Mouse (Mus musculus) MEL (cell line): ENCODE data around the gene Gata3.

ENCODE experiments used
- CTCF ChIP-seq, 3 experiments: IDR thresholded peaks in 2 of 3; conservative IDR thresholded peaks in 1 of 3; 2 replicates each; pipeline ENCODE4 v1.5.1; 2011 to 2012; ENCODE audit warnings: low read length in 3 of 3, low read depth in 2 of 3, mild to moderate bottlenecking in 2 of 3, improper control_type of control experiment in 1 of 3, inconsistent platforms in 1 of 3, mixed read lengths in 1 of 3, moderate library complexity in 1 of 3; ENCODE audit not compliant: control insufficient read depth in 1 of 3, insufficient read depth in 1 of 3, poor library complexity in 1 of 3, severe bottlenecking in 1 of 3
- E2F4 ChIP-seq: IDR thresholded peaks from 2 replicates; pipeline ENCODE4 v1.6.1; 2011; ENCODE audit warnings: low read depth, low read length, improper control_type of control experiment, borderline replicate concordance
- EP300 ChIP-seq, 2 experiments: IDR thresholded peaks; 2 replicates each; pipeline ENCODE4 v1.6.1; 2011; ENCODE audit warnings: improper control_type of control experiment in 2 of 2, low read length in 2 of 2, low read depth in 1 of 2, mild to moderate bottlenecking in 1 of 2
- MAZ ChIP-seq: IDR thresholded peaks from 2 replicates; pipeline ENCODE4 v1.6.1; 2012; ENCODE audit warnings: low read depth, mild to moderate bottlenecking, inconsistent platforms, low read length, improper control_type of control experiment
- MYC ChIP-seq: IDR thresholded peaks from 2 replicates; pipeline ENCODE4 v1.6.1; 2011; ENCODE audit warnings: low read depth, mild to moderate bottlenecking, low read length, improper control_type of control experiment, moderate library complexity
- NRF1 ChIP-seq: IDR thresholded peaks from 2 replicates; pipeline ENCODE4 v1.6.1; 2014; ENCODE audit warnings: low read depth, mild to moderate bottlenecking, inconsistent platforms, low read length, improper control_type of control experiment, moderate library complexity; ENCODE audit not compliant: poor library complexity, insufficient read depth, severe bottlenecking
- POLR2A ChIP-seq, 2 experiments: IDR thresholded peaks; 2 replicates each; pipeline ENCODE4 v1.6.1; 2011 to 2012; ENCODE audit warnings: low read length in 2 of 2, mild to moderate bottlenecking in 2 of 2, control low read depth in 1 of 2, improper control_type of control experiment in 1 of 2, low read depth in 1 of 2, moderate library complexity in 1 of 2; ENCODE audit not compliant: control insufficient read depth in 1 of 2, insufficient read depth in 1 of 2, poor library complexity in 1 of 2
- SIN3A ChIP-seq: IDR thresholded peaks from 2 replicates; pipeline ENCODE4 v1.6.1; 2012; ENCODE audit warnings: low read length, improper control_type of control experiment, inconsistent platforms
- USF1 ChIP-seq: IDR thresholded peaks from 2 replicates; pipeline ENCODE4 v1.6.1; 2014; ENCODE audit warnings: low read depth, mild to moderate bottlenecking, inconsistent platforms, low read length, improper control_type of control experiment, moderate library complexity
- ZMIZ1 ChIP-seq: IDR thresholded peaks from 2 replicates; pipeline ENCODE4 v1.6.1; 2012; ENCODE audit warnings: low read depth, mild to moderate bottlenecking, inconsistent platforms, low read length, improper control_type of control experiment, moderate library complexity
- ZNF384 ChIP-seq: IDR thresholded peaks from 2 replicates; pipeline ENCODE4 v1.6.1; 2012; ENCODE audit warnings: low read depth, mild to moderate bottlenecking, inconsistent platforms, low read length, improper control_type of control experiment

DNA sequence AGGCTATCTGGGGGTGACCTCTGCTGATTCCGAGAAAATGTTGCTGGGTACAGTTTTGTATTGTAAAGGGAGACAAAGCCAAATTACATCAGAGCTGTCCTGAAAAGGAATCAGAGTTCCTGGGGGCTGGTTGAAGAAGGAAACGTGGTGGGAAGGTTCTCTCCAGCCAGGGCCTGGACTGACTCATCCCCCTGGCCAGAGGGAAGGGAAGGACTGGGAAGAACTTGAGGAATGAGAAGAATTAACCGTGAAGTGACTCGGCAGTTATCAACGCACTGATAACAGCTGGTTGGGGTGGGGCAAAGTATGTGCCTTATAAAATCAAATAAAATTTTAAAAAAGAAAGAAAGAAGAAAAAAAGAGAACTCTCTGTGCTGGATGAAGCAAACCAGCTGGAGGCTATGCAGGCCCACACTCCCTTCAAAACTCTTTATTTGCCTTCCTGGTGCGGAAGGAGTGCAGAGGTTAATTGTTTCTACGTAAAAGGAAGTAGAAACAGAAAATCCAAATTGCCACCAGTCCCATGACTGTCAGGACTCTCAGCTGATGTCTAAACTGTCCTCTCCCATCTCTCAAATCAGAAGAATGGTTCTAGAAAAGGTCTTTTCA, 71.6 kb downstream of the Gata3 start:
- no peak for TF ChIP-seq POLR2A (IDR thresholded peaks at IDR 0.05; ENCODE audit: control insufficient read depth in 1 of 2, insufficient read depth in 1 of 2, low read depth in 1 of 2, low read length in 2 of 2, poor library complexity in 1 of 2)
- no peak for TF ChIP-seq NRF1
- no peak for TF ChIP-seq E2F4
- TF ChIP-seq MYC: no peak
- no peak for TF ChIP-seq ZMIZ1
- TF ChIP-seq CTCF (IDR thresholded peaks at IDR 0.05 in 2 of 3, conservative IDR thresholded peaks at IDR 0.05 in 1 of 3; ENCODE audit: control insufficient read depth in 1 of 3, insufficient read depth in 1 of 3, low read depth in 2 of 3, low read length in 3 of 3, poor library complexity in 1 of 3, severe bottlenecking in 1 of 3): no peak
- no peak for TF ChIP-seq SIN3A
- TF ChIP-seq EP300 (IDR thresholded peaks at IDR 0.05; ENCODE audit: low read depth in 1 of 2, low read length in 2 of 2): no peak
- no peak for TF ChIP-seq USF1
- no peak for TF ChIP-seq ZNF384
- TF ChIP-seq MAZ: no peak
